Mouse (Mus musculus) hindbrain, embryonic 10.5 days (tissue): ENCODE measurements around the gene Abhd16a. TPM values are rescaled to one million over a fixed set of nuclear protein-coding genes. Genes with fewer than 3 reads are reported as not detected.
A peak's percentile ranks its signal among the peaks of the same experiment; 100 is the strongest.

Experiments
- DNase-seq: peaks from one replicate; pipeline ENCODE4 v3.0.0-alpha.2; 2017; ENCODE audit warnings: low spot score
- H3K27ac ChIP-seq: fragments of 300-500 bp; sonication (generic); 2 replicates; pipeline ENCODE4 v1.5.1; 2016; ENCODE audit warnings: mild to moderate bottlenecking, moderate library complexity
- H3K27me3 ChIP-seq: fragments of 300-500 bp; sonication (generic); 2 replicates; pipeline ENCODE4 v1.6.1; 2016; ENCODE audit warnings: mild to moderate bottlenecking; ENCODE audit not compliant: poor library complexity, insufficient read depth, severe bottlenecking
- H3K36me3 ChIP-seq: fragments of 300-500 bp; sonication (generic); 2 replicates; pipeline ENCODE4 v1.6.1; 2016; ENCODE audit warnings: mild to moderate bottlenecking, moderate library complexity
- H3K4me1 ChIP-seq: fragments of 300-500 bp; sonication (generic); replicated peaks from 2 replicates; pipeline ENCODE4 v1.6.1; 2016; ENCODE audit warnings: mild to moderate bottlenecking
- H3K4me3 ChIP-seq: fragments of 300-500 bp; sonication (generic); 2 replicates; pipeline ENCODE4 v1.5.1; 2016; ENCODE audit warnings: mild to moderate bottlenecking, moderate library complexity
- H3K9me3 ChIP-seq: fragments of 300-500 bp; sonication (generic); 2 replicates; pipeline ENCODE4 v1.6.1; 2016; ENCODE audit warnings: mild to moderate bottlenecking, moderate library complexity
- WGBS: fragments of 180-500 bp; shearing (Covaris S2); methylation state at CpG from one replicate; pipeline ENCODE4 v1.1.7; 2016; 5-methylcytosine and 5-hydroxymethylcytosine counted together
- polyA plus RNA-seq: library from polyadenylated mRNA; unstranded; fragments of >200 nt; fragmentation: Nextera tagmentation; extraction: Ambion mirVana; gene quantifications from 2 replicates; pipeline ENCODE4 v1.2.1, GENCODE M21; 2016

Abhd16a gene
- polyA plus RNA-seq, 1 experiment from 2014 or later, result 67.1 TPM

GRCm38 (mm10) chr17:35102299-35102698 is 13.2 kb downstream of the Abhd16a start:
- Histone ChIP-seq H3K36me3 (peaks cover 76% of the 10 kb centered on the region), H3K27ac (peak overlapping the region; percentile 40; the same call in 1 of the 2 replicates), H3K4me3 (peak overlapping the region; percentile 11; the same call in 1 of the 2 replicates), H3K9me3 (no peaks in the 10 kb centered on the region), H3K27me3 (no peaks in the 10 kb centered on the region), H3K4me1 (peaks cover 25% of the 10 kb centered on the region)
- no peak for DNase-seq
- 75% methylated on average over 8 of the region's 8 CpGs for WGBS

- Histone ChIP-seq H3K36me3 (peaks cover 67% of the 10 kb centered on the region), H3K4me1 (peaks cover 25% of the 10 kb centered on the region), H3K4me3 (no peak overlapping the region), H3K27ac (no peak overlapping the region), H3K9me3 (no peaks in the 10 kb centered on the region), H3K27me3 (no peaks in the 10 kb centered on the region)
- DNase-seq, result no peak
- 69% methylated on average over 6 of the region's 6 CpGs for WGBS
Measured at GRCm38 (mm10) chr17:35103221-35103690, 14.2 kb downstream of the Abhd16a start.

DNA sequence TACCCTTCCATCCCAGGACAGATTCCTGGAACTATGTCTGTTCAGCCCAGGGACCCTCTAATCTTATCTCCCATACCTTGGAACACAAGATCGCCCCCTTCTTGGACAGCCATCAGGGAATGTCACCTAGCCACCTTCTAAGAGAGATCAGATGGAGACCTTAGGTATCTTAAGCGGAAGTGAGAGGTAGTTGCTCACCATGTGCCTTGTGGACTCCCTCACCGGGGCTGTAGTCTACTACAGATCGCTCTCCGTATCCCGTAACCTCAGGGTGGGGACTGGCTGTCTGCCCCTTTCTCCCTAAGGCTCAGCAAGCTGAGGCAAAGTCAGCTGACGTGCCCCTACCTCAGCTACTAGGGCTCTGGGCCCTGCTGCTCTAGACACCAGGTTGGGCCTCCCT is 15.0 kb downstream of the Abhd16a start:
- Histone ChIP-seq H3K36me3 (peaks cover 58% of the 10 kb centered on the region), H3K4me1 (peaks cover 25% of the 10 kb centered on the region), H3K27me3 (no peaks in the 10 kb centered on the region), H3K4me3 (no peak overlapping the region), H3K9me3 (no peaks in the 10 kb centered on the region), H3K27ac (no peak overlapping the region)
- 92% methylated on average over 7 of the region's 7 CpGs for WGBS
- no peak for DNase-seq

DNA sequence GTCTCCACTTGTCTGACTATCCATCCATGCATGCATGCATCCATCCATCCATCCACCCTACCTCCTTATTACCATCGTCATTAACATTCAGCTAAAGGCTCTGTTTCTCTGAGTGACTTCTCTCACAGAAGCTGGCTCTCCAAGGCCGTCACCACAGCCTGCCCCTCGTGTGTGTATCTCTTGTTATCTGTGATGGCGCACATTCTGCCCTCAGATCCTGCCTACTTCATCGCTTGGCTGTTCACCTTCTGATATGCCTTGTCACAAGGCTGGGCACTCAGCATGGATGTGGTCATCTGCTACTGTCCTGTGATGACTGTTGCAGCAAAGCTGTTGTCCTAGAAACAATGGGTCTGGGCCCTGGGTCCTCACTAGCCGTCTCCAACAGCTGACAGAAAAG is 15.7 kb downstream of the Abhd16a start:
- WGBS, result 79% methylated on average over 6 of the region's 6 CpGs
- Histone ChIP-seq H3K27me3 (no peaks in the 10 kb centered on the region), H3K36me3 (peaks cover 52% of the 10 kb centered on the region), H3K27ac (0 out of 2 replicates have a peak overlapping the region, but pooled peaks have one; percentile 9), H3K4me1 (peaks cover 25% of the 10 kb centered on the region), H3K4me3 (no peak overlapping the region), H3K9me3 (no peaks in the 10 kb centered on the region)
- DNase-seq, result no peak

- WGBS, result 25% methylated on average over 13 of the region's 13 CpGs
- no peaks in the 10 kb centered on the region for H3K9me3 ChIP-seq
- peak overlapping the region; percentile 33 for H3K4me3 ChIP-seq
- peaks cover 26% of the 10 kb centered on the region for H3K4me1 ChIP-seq
- H3K27ac ChIP-seq, result peak overlapping the region; percentile 82
- DNase-seq, result peak; percentile 44
- peaks cover 40% of the 10 kb centered on the region for H3K36me3 ChIP-seq
- no peaks in the 10 kb centered on the region for H3K27me3 ChIP-seq
Measured at GRCm38 (mm10) chr17:35105740-35106389, 16.8 kb downstream of the Abhd16a start.

GRCm38 (mm10) chr17:35106522-35106921 is 17.5 kb downstream of the Abhd16a start:
- 70% methylated on average over 3 of the region's 3 CpGs for WGBS
- H3K27me3 ChIP-seq, result no peaks in the 10 kb centered on the region
- H3K4me3 ChIP-seq, result no peak overlapping the region
- no peaks in the 10 kb centered on the region for H3K9me3 ChIP-seq
- peaks cover 34% of the 10 kb centered on the region for H3K36me3 ChIP-seq
- H3K4me1 ChIP-seq, result peaks cover 31% of the 10 kb centered on the region
- DNase-seq, result no peak
- H3K27ac ChIP-seq, result peak overlapping the region; percentile 82

- 90% methylated on average over 6 of the region's 6 CpGs for WGBS
- Histone ChIP-seq H3K4me1 (peaks cover 30% of the 10 kb centered on the region), H3K27me3 (no peaks in the 10 kb centered on the region), H3K9me3 (no peaks in the 10 kb centered on the region), H3K27ac (no peak within 1 kb of the TSS), H3K36me3 (peaks cover 18% of the 10 kb centered on the region), H3K4me3 (no peak within 1 kb of the TSS)
- DNase-seq, result no peak
Measured at GRCm38 (mm10) chr17:35108097-35108496, 19.0 kb downstream of the Abhd16a start, which contains the start of gene Ly6g5c. Gene Ly6g5c (plus strand): TSS chr17:35108279.

- H3K4me3 ChIP-seq, result no peak overlapping the region
- no peaks in the 10 kb centered on the region for H3K27me3 ChIP-seq
- 0 out of 2 replicates have a peak, but pooled peaks cover 9% of the 10 kb centered on the region for H3K4me1 ChIP-seq
- WGBS, result 82% methylated on average over 9 of the region's 9 CpGs
- H3K27ac ChIP-seq, result no peak overlapping the region
- no peak for DNase-seq
- H3K9me3 ChIP-seq, result no peaks in the 10 kb centered on the region
- H3K36me3 ChIP-seq, result peaks cover 32% of the 10 kb centered on the region
Measured at GRCm38 (mm10) chr17:35111774-35112173, 22.7 kb downstream of the Abhd16a start.

DNA sequence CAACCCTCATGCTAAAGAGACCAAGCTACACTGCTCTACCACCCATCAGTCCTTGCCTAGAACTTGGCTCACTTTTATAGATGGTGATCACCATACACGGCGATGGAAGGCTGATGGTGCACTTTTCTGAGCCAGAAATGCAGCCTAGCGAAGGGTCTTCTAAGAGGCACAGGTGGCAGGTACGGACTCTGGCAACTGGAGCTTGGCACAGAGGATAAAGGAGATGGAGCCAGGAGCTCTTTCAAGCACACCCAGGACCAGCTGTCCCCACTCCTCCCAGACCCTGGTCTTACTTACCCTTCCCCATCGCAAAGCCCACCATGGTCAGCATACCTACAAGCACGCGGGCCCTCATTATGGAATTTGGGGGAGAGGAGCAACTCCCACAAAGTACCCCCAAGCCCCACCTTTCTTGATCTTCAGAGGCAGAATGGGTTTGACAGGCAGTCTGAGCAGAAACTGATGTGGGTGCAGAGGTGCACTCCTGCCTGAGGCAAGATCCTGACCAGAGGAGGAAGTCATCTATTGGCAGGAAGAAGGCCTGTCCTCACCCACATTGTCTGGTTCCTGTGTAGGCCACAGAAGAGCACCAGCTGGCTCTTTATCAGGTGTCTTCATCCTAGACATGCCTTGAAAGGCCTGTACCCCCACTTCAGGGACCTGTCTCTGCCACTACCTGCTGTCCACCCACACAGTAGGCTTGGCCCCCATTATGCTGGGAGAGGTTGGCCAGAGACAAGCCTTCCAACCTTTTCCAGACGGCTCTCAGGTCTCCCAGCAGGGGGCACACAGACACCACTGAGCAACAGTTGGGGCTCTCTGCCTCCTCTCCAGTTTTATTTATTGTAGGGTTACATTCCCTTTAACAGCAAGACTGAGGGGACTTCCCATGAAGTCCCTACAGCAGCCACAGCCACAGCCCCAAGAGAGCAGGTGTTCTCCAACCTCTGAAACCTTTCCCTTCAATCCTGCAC is 26.3 kb downstream of the Abhd16a start, which contains the start of gene Ly6g5b:
Ly6g5b (minus strand) TSS at position 383 of the 974 bp plus-strand sequence.
- no peak within 1 kb of the TSS for H3K27ac ChIP-seq
- WGBS, result 88% methylated on average over 8 of the region's 8 CpGs
- no peaks in the 10 kb centered on the region for H3K9me3 ChIP-seq
- DNase-seq, result no peak
- peaks cover 62% of the 10 kb centered on the region for H3K36me3 ChIP-seq
- H3K27me3 ChIP-seq, result no peaks in the 10 kb centered on the region
- H3K4me3 ChIP-seq, result no peak within 1 kb of the TSS
- H3K4me1 ChIP-seq, result peaks cover 16% of the 10 kb centered on the region

DNA sequence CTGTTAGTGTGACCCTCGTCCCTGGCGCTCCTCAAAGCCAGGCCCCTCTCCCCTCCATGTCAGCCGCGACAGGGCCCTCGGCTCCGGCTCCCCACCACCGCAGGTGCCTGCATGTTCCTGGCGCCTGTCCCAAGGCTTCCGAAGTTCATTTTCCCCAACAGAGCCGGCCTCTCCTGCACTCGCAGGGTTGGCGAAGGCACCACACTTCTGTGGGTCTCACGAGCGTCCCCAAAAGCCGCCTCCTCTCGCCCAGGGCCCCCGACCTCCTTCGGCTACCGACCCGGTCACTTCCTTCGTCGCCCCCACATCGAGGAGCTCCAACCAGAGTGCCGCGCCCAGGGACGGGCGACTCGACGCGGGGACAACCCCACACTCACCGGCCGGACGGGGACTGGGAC is 31.7 kb downstream of the Abhd16a start:
- WGBS, result under 1% methylated on average over 33 of the region's 33 CpGs
- DNase-seq, result peak; percentile 15
- no peaks in the 10 kb centered on the region for H3K9me3 ChIP-seq
- H3K27ac ChIP-seq, result peak overlapping the region; percentile 93
- no peaks in the 10 kb centered on the region for H3K27me3 ChIP-seq
- peaks cover 65% of the 10 kb centered on the region for H3K36me3 ChIP-seq
- H3K4me1 ChIP-seq, result peaks cover 38% of the 10 kb centered on the region
- H3K4me3 ChIP-seq, result peak overlapping the region; percentile 98

DNA sequence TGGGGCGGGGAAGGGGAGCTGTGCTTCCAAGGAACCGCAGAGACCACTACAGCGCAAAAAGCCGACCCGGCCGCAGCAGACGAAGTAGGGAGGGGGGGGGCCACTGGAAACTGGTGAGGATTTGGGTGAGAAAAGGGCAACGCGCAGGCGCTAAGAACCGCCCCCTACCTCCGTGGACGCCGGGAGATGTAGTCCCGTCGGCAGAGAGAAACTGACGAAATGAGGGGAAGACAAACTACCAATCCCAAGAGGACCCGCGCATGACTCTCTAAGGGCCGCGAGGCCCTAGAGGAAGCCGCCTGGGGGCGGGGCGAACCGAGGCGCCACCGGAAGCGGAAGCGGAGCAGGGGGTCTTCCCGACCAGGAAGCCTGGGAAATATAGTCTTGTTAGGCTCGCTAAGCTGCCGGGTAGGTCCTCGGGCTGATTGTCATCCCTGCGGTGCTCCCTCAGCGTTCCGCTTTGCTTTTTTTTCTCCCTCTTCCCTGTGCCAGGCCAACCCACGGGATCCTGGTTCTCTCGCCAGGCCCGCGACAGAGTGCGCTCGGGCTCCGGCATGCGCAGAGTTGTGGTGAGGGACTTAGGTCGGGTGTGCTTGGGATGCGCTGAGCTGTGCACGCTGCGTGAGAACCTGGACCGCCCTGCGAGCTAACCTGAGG is 32.2 kb downstream of the Abhd16a start, which contains the start of gene Gpank1:
Gpank1 (plus strand) TSS at position 313 of the 657 bp plus-strand sequence.
- Histone ChIP-seq H3K36me3 (peaks cover 60% of the 10 kb centered on the region), H3K27ac (peak within 1 kb of the TSS; percentile 93), H3K4me1 (peaks cover 42% of the 10 kb centered on the region), H3K27me3 (no peaks in the 10 kb centered on the region), H3K4me3 (peak within 1 kb of the TSS; percentile 98), H3K9me3 (no peaks in the 10 kb centered on the region)
- WGBS, result under 1% methylated on average over 50 of the region's 50 CpGs
- DNase-seq, result peak; percentile 99

- Histone ChIP-seq H3K9me3 (no peaks in the 10 kb centered on the region), H3K27ac (peak within 1 kb of the TSS; percentile 93), H3K4me3 (peak within 1 kb of the TSS; percentile 98), H3K36me3 (peaks cover 54% of the 10 kb centered on the region), H3K4me1 (peaks cover 48% of the 10 kb centered on the region), H3K27me3 (no peaks in the 10 kb centered on the region)
- DNase-seq, result no peak
- WGBS, result 1% methylated on average over 19 of the region's 19 CpGs
Measured at GRCm38 (mm10) chr17:35121871-35122303, 32.8 kb downstream of the Abhd16a start, which contains the start of gene Csnk2b. Gene Csnk2b (minus strand): TSS chr17:35122053.
